Comparison of ENCODE assay signal across 21 mouse cellular contexts in genomic region chr1:42496433-42496832, GRCm38 (mm10).
DNase-seq lines count a peak whose midpoint lies in the region; ATAC-seq and TF ChIP-seq lines count a peak whose summit lies in the region.
"Had no signal": no experiment of that assay in that cellular context is flagged by ENCODE, and none has a peak within 500 bp of the region (broad histone marks: within the 10 kb centered on the region; RNA-seq: fewer than 3 reads in every experiment).

No protein-coding gene starts in this region.

- no peak overlapping the region for H3K9ac ChIP-seq in kidney, embryonic 15.5 days
- H3K9ac ChIP-seq in liver, embryonic 16.5 days (ENCODE audit: low read depth, low read length) = no peak overlapping the region
- H3K9ac ChIP-seq in intestine, postnatal 0 days (ENCODE audit: low read depth, low read length) = no peak overlapping the region
- H3K9ac ChIP-seq in forebrain, embryonic 12.5 days = no peak overlapping the region
- H3K9ac ChIP-seq: forebrain, embryonic 15.5 days; heart, embryonic 13.5 days; hindbrain, embryonic 14.5 days had no signal

- WGBS in kidney, embryonic 15.5 days = 41% methylated on average over 6 of the region's 6 CpGs
- 57% methylated on average over 6 of the region's 6 CpGs for WGBS in liver, embryonic 16.5 days (ENCODE audit: insufficient replicate concordance)
- 32% methylated on average over 6 of the region's 6 CpGs for WGBS in intestine, postnatal 0 days
- 86% methylated on average over 6 of the region's 6 CpGs for WGBS in forebrain, embryonic 12.5 days

- H3K36me3 ChIP-seq in kidney, embryonic 15.5 days = no peaks in the 10 kb centered on the region
- H3K36me3 ChIP-seq in liver, embryonic 16.5 days (ENCODE audit: control insufficient read depth, insufficient read depth) = no peaks in the 10 kb centered on the region
- H3K36me3 ChIP-seq in intestine, postnatal 0 days (ENCODE audit: control insufficient read depth, insufficient read depth) = no peaks in the 10 kb centered on the region
- H3K36me3 ChIP-seq in forebrain, embryonic 12.5 days (replicated peaks) = no peaks in the 10 kb centered on the region
- H3K36me3 ChIP-seq: forebrain, embryonic 10.5 days; forebrain, embryonic 15.5 days; heart, embryonic 13.5 days had no signal

- no peak for ATAC-seq in kidney, embryonic 15.5 days (replicated peaks; ENCODE audit: low FRiP score)
- no peak for ATAC-seq in liver, embryonic 16.5 days (ENCODE audit: low read depth)
- peak; percentile 62 for ATAC-seq in intestine, postnatal 0 days
- no peak for ATAC-seq in forebrain, embryonic 12.5 days (ENCODE audit: low FRiP score)
- ATAC-seq: activated CD4-positive, CD25-positive, alpha-beta regulatory T cell, adult 4 months; forebrain, embryonic 15.5 days; hindbrain, postnatal 0 days had no signal

- no peak overlapping the region for H3K4me2 ChIP-seq in kidney, embryonic 15.5 days
- H3K4me2 ChIP-seq in liver, embryonic 16.5 days (ENCODE audit: low read depth, low read length) = peak overlapping the region; percentile 3; the same call in 1 of the 2 replicates
- H3K4me2 ChIP-seq in intestine, postnatal 0 days (replicated peaks; ENCODE audit: low read depth) = peak overlapping the region; percentile 42
- H3K4me2 ChIP-seq in forebrain, embryonic 12.5 days = no peak overlapping the region
- H3K4me2 ChIP-seq: forebrain, embryonic 15.5 days; heart, embryonic 13.5 days; hindbrain, embryonic 14.5 days had no signal

- H3K4me3 ChIP-seq in kidney, embryonic 15.5 days (replicated peaks) = no peak overlapping the region
- H3K4me3 ChIP-seq in liver, embryonic 16.5 days (ENCODE audit: low read depth, low read length) = no peak overlapping the region
- peak overlapping the region; percentile 12; the same call in 1 of the 2 replicates for H3K4me3 ChIP-seq in intestine, postnatal 0 days (ENCODE audit: low read depth, low read length)
- no peak overlapping the region for H3K4me3 ChIP-seq in forebrain, embryonic 12.5 days (replicated peaks)
- H3K4me3 ChIP-seq: forebrain, embryonic 10.5 days; forebrain, embryonic 15.5 days; heart, embryonic 13.5 days had no signal

- H3K27me3 ChIP-seq in kidney, embryonic 15.5 days = peaks cover 15% of the 10 kb centered on the region
- no peaks in the 10 kb centered on the region for H3K27me3 ChIP-seq in liver, embryonic 16.5 days (ENCODE audit: control insufficient read depth, insufficient read depth, low read depth, low read length)
- no peaks in the 10 kb centered on the region for H3K27me3 ChIP-seq in intestine, postnatal 0 days (replicated peaks; ENCODE audit: control insufficient read depth, insufficient read depth, low read length)
- H3K27me3 ChIP-seq in forebrain, embryonic 12.5 days = peaks cover 15% of the 10 kb centered on the region
- H3K27me3 ChIP-seq: forebrain, embryonic 15.5 days had no signal

- DNase-seq in kidney, postnatal 36 days = no peak
- DNase-seq in liver = no peak
- DNase-seq: adrenal gland, adult 8-10 months; adrenal gland, postnatal 25 days; cerebellum, adult 11-12 months; cerebellum, adult 8-10 months; cerebellum, postnatal 10 days; gastrocnemius, postnatal 25 days; heart, adult 18-20 months; heart, postnatal 14 days; heart, postnatal 4 days had no signal

- H3K4me1 ChIP-seq in kidney, embryonic 15.5 days = peaks cover 13% of the 10 kb centered on the region
- no peaks in the 10 kb centered on the region for H3K4me1 ChIP-seq in liver, embryonic 16.5 days (ENCODE audit: control insufficient read depth, low read depth, low read length)
- no peaks in the 10 kb centered on the region; the same call in 1 of the 2 replicates for H3K4me1 ChIP-seq in intestine, postnatal 0 days (replicated peaks; ENCODE audit: control insufficient read depth, insufficient read depth, low read length)
- H3K4me1 ChIP-seq in forebrain, embryonic 12.5 days = peaks cover 10% of the 10 kb centered on the region

- no peak for TF ChIP-seq CTCF in intestine, postnatal 0 days (IDR thresholded peaks at IDR 0.05; ENCODE audit: low read depth)

- 0 out of 2 replicates have a peak overlapping the region, but pooled peaks have one; percentile 51 for H3K27ac ChIP-seq in kidney, embryonic 15.5 days
- H3K27ac ChIP-seq in liver, embryonic 16.5 days (ENCODE audit: low read length) = peak overlapping the region; percentile 41; the same call in 1 of the 2 replicates
- peak overlapping the region; percentile 80 for H3K27ac ChIP-seq in intestine, postnatal 0 days (ENCODE audit: low read depth, low read length)
- H3K27ac ChIP-seq in forebrain, embryonic 12.5 days = no peak overlapping the region
- H3K27ac ChIP-seq: forebrain, embryonic 10.5 days; forebrain, embryonic 15.5 days; heart, embryonic 13.5 days; hindbrain, embryonic 14.5 days; hindbrain, postnatal 0 days had no signal

- no peaks in the 10 kb centered on the region for H3K9me3 ChIP-seq in kidney, embryonic 15.5 days (replicated peaks)
- no peaks in the 10 kb centered on the region for H3K9me3 ChIP-seq in liver, embryonic 16.5 days (replicated peaks; ENCODE audit: control insufficient read depth, low read length)
- no peaks in the 10 kb centered on the region for H3K9me3 ChIP-seq in intestine, postnatal 0 days (ENCODE audit: control insufficient read depth)
- no peaks in the 10 kb centered on the region for H3K9me3 ChIP-seq in forebrain, embryonic 12.5 days
- H3K9me3 ChIP-seq: forebrain, embryonic 10.5 days; forebrain, embryonic 15.5 days; heart, embryonic 13.5 days had no signal

Comparison
In these comparisons a context has a peak if more than half of its experiments do, and no peak if none do; other contexts are left out.
1. H3K4me2 ChIP-seq: peak in liver, embryonic 16.5 days (single experiment) and intestine, postnatal 0 days (single experiment); none in kidney, embryonic 15.5 days (single experiment) and forebrain, embryonic 12.5 days (single experiment).